Mouse (Mus musculus) kidney, embryonic 14.5 days (tissue): ENCODE measurements around the gene Chkb. TPM values are rescaled to one million over a fixed set of nuclear protein-coding genes. Genes with fewer than 3 reads are reported as not detected.

Experiments used
- ATAC-seq: fragments of 200-750 bp; cut with Nextera tagmentation; 2 replicates; pipeline ENCODE4 v1.8.0; 2017; ENCODE audit warnings: moderate number of reproducible peaks, mild to moderate bottlenecking, moderate TSS enrichment, moderate library complexity; ENCODE audit not compliant: low FRiP score, low TSS enrichment
- H3K27ac ChIP-seq: fragments of 300-500 bp; sonication (generic); 2 replicates; pipeline ENCODE4 v1.5.1; 2014; ENCODE audit warnings: low read depth, mild to moderate bottlenecking, low read length, moderate library complexity, mixed read lengths
- H3K27me3 ChIP-seq: fragments of 300-500 bp; sonication (generic); 2 replicates; pipeline ENCODE4 v1.6.1; 2014; ENCODE audit warnings: mild to moderate bottlenecking, low read length; ENCODE audit not compliant: control insufficient read depth, insufficient read depth
- H3K36me3 ChIP-seq: fragments of 300-500 bp; sonication (generic); 2 replicates; pipeline ENCODE4 v1.6.1; 2014; ENCODE audit warnings: low read length, mixed read lengths; ENCODE audit not compliant: control insufficient read depth, insufficient read depth
- H3K4me1 ChIP-seq: fragments of 300-500 bp; sonication (generic); 2 replicates; pipeline ENCODE4 v1.6.1; 2014; ENCODE audit warnings: low read length, mixed read lengths; ENCODE audit not compliant: control insufficient read depth, insufficient read depth
- H3K4me2 ChIP-seq: fragments of 300-500 bp; sonication (generic); replicated peaks from 2 replicates; pipeline ENCODE4 v1.6.1; 2014; ENCODE audit warnings: low read depth, mild to moderate bottlenecking, low read length
- H3K4me3 ChIP-seq: fragments of 300-500 bp; sonication (generic); 2 replicates; pipeline ENCODE4 v1.5.1; 2014; ENCODE audit warnings: mild to moderate bottlenecking, low read length
- H3K9ac ChIP-seq: fragments of 300-500 bp; sonication (generic); 2 replicates; pipeline ENCODE4 v1.6.1; 2014; ENCODE audit warnings: low read depth, mild to moderate bottlenecking, low read length, moderate library complexity
- H3K9me3 ChIP-seq: fragments of 300-500 bp; sonication (generic); 2 replicates; pipeline ENCODE4 v1.6.1; 2016; ENCODE audit warnings: low read length; ENCODE audit not compliant: control insufficient read depth
- WGBS: fragments of 180-500 bp; shearing (Covaris S2); extraction: QIAGEN DNeasy Blood & Tissue Kit; methylation state at CpG from one replicate; pipeline ENCODE4 v1.1.7; 2014; 5-methylcytosine and 5-hydroxymethylcytosine counted together
- polyA plus RNA-seq: library from polyadenylated mRNA; unstranded; fragments of >200 nt; fragmentation: Nextera tagmentation; extraction: Ambion mirVana; gene quantifications from 2 replicates; pipeline ENCODE4 v1.2.1, GENCODE M21; 2014

Gene Chkb
- polyA plus RNA-seq, 1 experiment from 2014 or later = 57.7 TPM

- Histone ChIP-seq H3K36me3 (no peaks in the 10 kb centered on the region), H3K9ac (no peak overlapping the region), H3K4me1 (peaks cover 5% of the 10 kb centered on the region; the same call in 1 of the 2 replicates), H3K27ac (no peak overlapping the region), H3K9me3 (no peaks in the 10 kb centered on the region), H3K27me3 (no peaks in the 10 kb centered on the region), H3K4me3 (no peak overlapping the region), H3K4me2 (no peak overlapping the region)
- WGBS = 96% methylated on average over 8 of the region's 8 CpGs
- ATAC-seq = no peak
These were observed 44.2 kb upstream of the Chkb start for GRCm38 (mm10) chr15:89473921-89474320.

GRCm38 (mm10) chr15:89473370-89473769 is 43.7 kb upstream of the Chkb start:
- H3K9ac ChIP-seq = no peak overlapping the region
- H3K4me3 ChIP-seq = no peak overlapping the region
- no peak overlapping the region for H3K4me2 ChIP-seq
- no peak overlapping the region for H3K27ac ChIP-seq
- no peaks in the 10 kb centered on the region for H3K9me3 ChIP-seq
- 86% methylated on average over 9 of the region's 9 CpGs for WGBS
- no peak for ATAC-seq
- peaks cover 5% of the 10 kb centered on the region; the same call in 1 of the 2 replicates for H3K4me1 ChIP-seq
- no peaks in the 10 kb centered on the region for H3K27me3 ChIP-seq
- no peaks in the 10 kb centered on the region for H3K36me3 ChIP-seq

- H3K4me2 ChIP-seq = no peak overlapping the region
- H3K4me3 ChIP-seq = no peak overlapping the region
- H3K36me3 ChIP-seq = no peaks in the 10 kb centered on the region
- H3K9ac ChIP-seq = no peak overlapping the region
- no peak for ATAC-seq
- WGBS = 93% methylated on average over 4 of the region's 4 CpGs
- H3K27me3 ChIP-seq = no peaks in the 10 kb centered on the region
- no peaks in the 10 kb centered on the region for H3K9me3 ChIP-seq
- H3K27ac ChIP-seq = no peak overlapping the region
- H3K4me1 ChIP-seq = peaks cover 5% of the 10 kb centered on the region; the same call in 1 of the 2 replicates
These were observed 41.8 kb upstream of the Chkb start for GRCm38 (mm10) chr15:89471476-89471875.

GRCm38 (mm10) chr15:89468577-89468976 is 38.9 kb upstream of the Chkb start:
- WGBS = 44% methylated on average over 2 of the region's 2 CpGs
- no peak for ATAC-seq
- no peaks in the 10 kb centered on the region for H3K9me3 ChIP-seq

GRCm38 (mm10) chr15:89465052-89465451 is 35.3 kb upstream of the Chkb start:
- WGBS = 6% methylated on average over 1 of the region's 1 CpGs
- H3K4me1 ChIP-seq = no peaks in the 10 kb centered on the region
- H3K4me3 ChIP-seq = no peak overlapping the region
- H3K4me2 ChIP-seq = no peak overlapping the region
- H3K9ac ChIP-seq = no peak overlapping the region
- no peak for ATAC-seq
- H3K27ac ChIP-seq = no peak overlapping the region
- no peaks in the 10 kb centered on the region for H3K9me3 ChIP-seq
- H3K36me3 ChIP-seq = no peaks in the 10 kb centered on the region
- H3K27me3 ChIP-seq = no peaks in the 10 kb centered on the region

More at GRCm38 (mm10) chr15:89468577-89468976, 38.9 kb upstream of the Chkb start:
- no peak overlapping the region for H3K4me2 ChIP-seq
- H3K27me3 ChIP-seq = no peaks in the 10 kb centered on the region
- H3K27ac ChIP-seq = no peak overlapping the region
- H3K9ac ChIP-seq = no peak overlapping the region
- no peaks in the 10 kb centered on the region for H3K4me1 ChIP-seq
- H3K36me3 ChIP-seq = no peaks in the 10 kb centered on the region
- H3K4me3 ChIP-seq = no peak overlapping the region

- ATAC-seq = no peak
- no peaks in the 10 kb centered on the region for H3K4me1 ChIP-seq
- 64% methylated on average over 5 of the region's 5 CpGs for WGBS
- H3K4me2 ChIP-seq = no peak overlapping the region
- no peak overlapping the region for H3K9ac ChIP-seq
- H3K9me3 ChIP-seq = no peaks in the 10 kb centered on the region
- H3K4me3 ChIP-seq = no peak overlapping the region
- no peak overlapping the region for H3K27ac ChIP-seq
- no peaks in the 10 kb centered on the region for H3K36me3 ChIP-seq
- H3K27me3 ChIP-seq = no peaks in the 10 kb centered on the region
These were observed 33.9 kb upstream of the Chkb start for GRCm38 (mm10) chr15:89463334-89464235.

GRCm38 (mm10) chr15:89462176-89462575 is 32.5 kb upstream of the Chkb start:
- no peak overlapping the region for H3K9ac ChIP-seq
- no peak overlapping the region for H3K4me3 ChIP-seq
- H3K4me2 ChIP-seq = no peak overlapping the region
- H3K36me3 ChIP-seq = no peaks in the 10 kb centered on the region
- WGBS = 80% methylated on average over 7 of the region's 7 CpGs
- no peaks in the 10 kb centered on the region for H3K27me3 ChIP-seq
- H3K4me1 ChIP-seq = no peaks in the 10 kb centered on the region
- no peaks in the 10 kb centered on the region for H3K9me3 ChIP-seq
- no peak overlapping the region for H3K27ac ChIP-seq
- ATAC-seq = no peak

- WGBS = 87% methylated on average over 15 of the region's 15 CpGs
- Histone ChIP-seq H3K9me3 (no peaks in the 10 kb centered on the region), H3K9ac (no peak overlapping the region), H3K27ac (no peak overlapping the region), H3K4me2 (no peak overlapping the region), H3K4me3 (no peak overlapping the region), H3K4me1 (no peaks in the 10 kb centered on the region), H3K36me3 (no peaks in the 10 kb centered on the region), H3K27me3 (no peaks in the 10 kb centered on the region)
- no peak for ATAC-seq
These were observed 31.6 kb upstream of the Chkb start for GRCm38 (mm10) chr15:89461321-89461720.

GRCm38 (mm10) chr15:89460298-89460697 is 30.6 kb upstream of the Chkb start:
- Histone ChIP-seq H3K9ac (no peak overlapping the region), H3K27ac (no peak overlapping the region), H3K36me3 (no peaks in the 10 kb centered on the region), H3K4me3 (no peak overlapping the region), H3K9me3 (no peaks in the 10 kb centered on the region), H3K27me3 (no peaks in the 10 kb centered on the region), H3K4me1 (no peaks in the 10 kb centered on the region), H3K4me2 (no peak overlapping the region)
- 77% methylated on average over 10 of the region's 10 CpGs for WGBS
- ATAC-seq = no peak
